Mouse (Mus musculus): ENCODE measurements at regions not wholly inside any gene's neighbourhood (a gene's known extent, or its start where the extent isn't known, plus 50 kb on each side); places are given as distances from the start of the nearest gene placed in this dataset.

GRCm38 (mm10) chr1:14566386-14566785 is 1526.7 kb downstream of the 4930444P10Rik start:
- no peak for DNase-seq
- intact Hi-C loops (cut with DNase I; ENCODE audit: low total_unique reads) = no loop called here

All from gastrocnemius, postnatal 14 days (tissue).